Mouse (Mus musculus): ENCODE data around the gene Doxl2. TPM values are rescaled to one million over a fixed set of nuclear protein-coding genes. Genes with fewer than 3 reads are reported as not detected.

The Doxl2 gene
- polyA plus RNA-seq, 1 experiment from 2014 or later = not detected

- WGBS = 76% methylated on average over 1 of the region's 1 CpGs
- Histone ChIP-seq H3K27ac (replicated peaks) (no peak overlapping the region), H3K27me3 (no peaks in the 10 kb centered on the region), H3K4me1 (peaks cover 13% of the 10 kb centered on the region), H3K9me3 (replicated peaks) (no peaks in the 10 kb centered on the region), H3K36me3 (no peaks in the 10 kb centered on the region), H3K9ac (no peak overlapping the region), H3K4me3 (replicated peaks) (no peak overlapping the region), H3K4me2 (replicated peaks) (no peak overlapping the region)
- no peak for ATAC-seq (ENCODE audit: insufficient number of reproducible peaks, low FRiP score, low TSS enrichment, low read depth)
Observed at GRCm38 (mm10) chr6:49009665-49010064, 34.9 kb downstream of the Doxl2 start.

- WGBS = 82% methylated on average over 5 of the region's 5 CpGs
Observed at GRCm38 (mm10) chr6:49011191-49011590, 36.4 kb downstream of the Doxl2 start.

GRCm38 (mm10) chr6:49013023-49013422 is 38.3 kb downstream of the Doxl2 start:
- no peak overlapping the region for H3K4me2 ChIP-seq (replicated peaks)
- no peaks in the 10 kb centered on the region for H3K36me3 ChIP-seq
- no peak overlapping the region for H3K9ac ChIP-seq
- no peaks in the 10 kb centered on the region for H3K27me3 ChIP-seq
- no peak for ATAC-seq (ENCODE audit: insufficient number of reproducible peaks, low FRiP score, low TSS enrichment, low read depth)
- no peak overlapping the region for H3K27ac ChIP-seq (replicated peaks)
- 66% methylated on average over 4 of the region's 4 CpGs for WGBS
- H3K4me1 ChIP-seq = peaks cover 13% of the 10 kb centered on the region
- H3K9me3 ChIP-seq (replicated peaks) = no peaks in the 10 kb centered on the region
- H3K4me3 ChIP-seq (replicated peaks) = no peak overlapping the region

More at GRCm38 (mm10) chr6:49011191-49011590, 36.4 kb downstream of the Doxl2 start:
- Histone ChIP-seq H3K27me3 (no peaks in the 10 kb centered on the region), H3K36me3 (no peaks in the 10 kb centered on the region), H3K9me3 (replicated peaks) (no peaks in the 10 kb centered on the region), H3K9ac (no peak overlapping the region), H3K4me2 (replicated peaks) (no peak overlapping the region), H3K27ac (replicated peaks) (no peak overlapping the region), H3K4me3 (replicated peaks) (no peak overlapping the region), H3K4me1 (peaks cover 13% of the 10 kb centered on the region)
- ATAC-seq (ENCODE audit: insufficient number of reproducible peaks, low FRiP score, low TSS enrichment, low read depth) = no peak

GRCm38 (mm10) chr6:49013458-49013857 is 38.7 kb downstream of the Doxl2 start:
- H3K36me3 ChIP-seq = no peaks in the 10 kb centered on the region
- no peak overlapping the region for H3K4me2 ChIP-seq (replicated peaks)
- H3K4me1 ChIP-seq = peaks cover 9% of the 10 kb centered on the region
- H3K9ac ChIP-seq = no peak overlapping the region
- no peaks in the 10 kb centered on the region for H3K9me3 ChIP-seq (replicated peaks)
- WGBS = 84% methylated on average over 3 of the region's 3 CpGs
- no peak overlapping the region for H3K4me3 ChIP-seq (replicated peaks)
- no peak for ATAC-seq (ENCODE audit: insufficient number of reproducible peaks, low FRiP score, low TSS enrichment, low read depth)
- no peaks in the 10 kb centered on the region for H3K27me3 ChIP-seq
- H3K27ac ChIP-seq (replicated peaks) = no peak overlapping the region

GRCm38 (mm10) chr6:49017150-49017549 is 42.4 kb downstream of the Doxl2 start:
- ATAC-seq (ENCODE audit: insufficient number of reproducible peaks, low FRiP score, low TSS enrichment, low read depth) = no peak
- no peak overlapping the region for H3K9ac ChIP-seq
- no peaks in the 10 kb centered on the region for H3K36me3 ChIP-seq
- H3K27me3 ChIP-seq = no peaks in the 10 kb centered on the region
- H3K27ac ChIP-seq (replicated peaks) = no peak overlapping the region
- H3K4me3 ChIP-seq (replicated peaks) = no peak overlapping the region
- H3K4me1 ChIP-seq = no peaks in the 10 kb centered on the region
- 47% methylated on average over 12 of the region's 12 CpGs for WGBS
- no peak overlapping the region for H3K4me2 ChIP-seq (replicated peaks)
- no peaks in the 10 kb centered on the region for H3K9me3 ChIP-seq (replicated peaks)

GRCm38 (mm10) chr6:49019341-49019740 is 44.6 kb downstream of the Doxl2 start:
- Histone ChIP-seq H3K27me3 (no peaks in the 10 kb centered on the region), H3K4me1 (no peaks in the 10 kb centered on the region)
- 78% methylated on average over 1 of the region's 1 CpGs for WGBS

GRCm38 (mm10) chr6:49021141-49022012 is 46.6 kb downstream of the Doxl2 start:
- Histone ChIP-seq H3K27ac (replicated peaks) (no peak overlapping the region), H3K4me2 (replicated peaks) (no peak overlapping the region), H3K9ac (no peak overlapping the region), H3K4me1 (no peaks in the 10 kb centered on the region), H3K4me3 (replicated peaks) (no peak overlapping the region), H3K36me3 (no peaks in the 10 kb centered on the region), H3K9me3 (replicated peaks) (no peaks in the 10 kb centered on the region), H3K27me3 (no peaks in the 10 kb centered on the region)
- WGBS = 68% methylated on average over 14 of the region's 14 CpGs
- no peak; the same call in 1 of the 2 replicates for ATAC-seq (ENCODE audit: insufficient number of reproducible peaks, low FRiP score, low TSS enrichment, low read depth)

More at GRCm38 (mm10) chr6:49019341-49019740, 44.6 kb downstream of the Doxl2 start:
- H3K4me3 ChIP-seq (replicated peaks) = no peak overlapping the region
- H3K27ac ChIP-seq (replicated peaks) = no peak overlapping the region
- no peak overlapping the region for H3K4me2 ChIP-seq (replicated peaks)
- no peaks in the 10 kb centered on the region for H3K9me3 ChIP-seq (replicated peaks)
- no peak for ATAC-seq (ENCODE audit: insufficient number of reproducible peaks, low FRiP score, low TSS enrichment, low read depth)
- H3K9ac ChIP-seq = no peak overlapping the region
- H3K36me3 ChIP-seq = no peaks in the 10 kb centered on the region

- 78% methylated on average over 2 of the region's 2 CpGs for WGBS
- H3K4me2 ChIP-seq (replicated peaks) = no peak overlapping the region
- ATAC-seq (ENCODE audit: insufficient number of reproducible peaks, low FRiP score, low TSS enrichment, low read depth) = no peak
- no peaks in the 10 kb centered on the region for H3K27me3 ChIP-seq
- no peak overlapping the region for H3K4me3 ChIP-seq (replicated peaks)
- H3K4me1 ChIP-seq = no peaks in the 10 kb centered on the region
- no peak overlapping the region for H3K27ac ChIP-seq (replicated peaks)
- H3K9me3 ChIP-seq (replicated peaks) = no peaks in the 10 kb centered on the region
- H3K9ac ChIP-seq = no peak overlapping the region
- H3K36me3 ChIP-seq = no peaks in the 10 kb centered on the region
Observed at GRCm38 (mm10) chr6:49022384-49022783, 47.6 kb downstream of the Doxl2 start.

- H3K36me3 ChIP-seq = no peaks in the 10 kb centered on the region
- 84% methylated on average over 10 of the region's 10 CpGs for WGBS
- H3K4me2 ChIP-seq (replicated peaks) = no peak overlapping the region
- H3K27me3 ChIP-seq = no peaks in the 10 kb centered on the region
- no peaks in the 10 kb centered on the region for H3K9me3 ChIP-seq (replicated peaks)
- no peak overlapping the region for H3K9ac ChIP-seq
- no peaks in the 10 kb centered on the region for H3K4me1 ChIP-seq
- no peak overlapping the region for H3K4me3 ChIP-seq (replicated peaks)
- H3K27ac ChIP-seq (replicated peaks) = no peak overlapping the region
- ATAC-seq (ENCODE audit: insufficient number of reproducible peaks, low FRiP score, low TSS enrichment, low read depth) = no peak
Observed at GRCm38 (mm10) chr6:49023315-49023714, 48.6 kb downstream of the Doxl2 start.

- Histone ChIP-seq H3K36me3 (no peaks in the 10 kb centered on the region), H3K4me3 (replicated peaks) (no peak overlapping the region), H3K4me2 (replicated peaks) (no peak overlapping the region), H3K9me3 (replicated peaks) (no peaks in the 10 kb centered on the region), H3K9ac (no peak overlapping the region), H3K4me1 (no peaks in the 10 kb centered on the region), H3K27ac (replicated peaks) (no peak overlapping the region), H3K27me3 (no peaks in the 10 kb centered on the region)
- WGBS = 72% methylated on average over 7 of the region's 7 CpGs
- ATAC-seq (ENCODE audit: insufficient number of reproducible peaks, low FRiP score, low TSS enrichment, low read depth) = no peak
Observed at GRCm38 (mm10) chr6:49025290-49025689, 50.5 kb downstream of the Doxl2 start.

GRCm38 (mm10) chr6:49026496-49026895 is 51.7 kb downstream of the Doxl2 start:
- H3K4me3 ChIP-seq (replicated peaks) = no peak overlapping the region
- 88% methylated on average over 5 of the region's 5 CpGs for WGBS
- no peaks in the 10 kb centered on the region for H3K36me3 ChIP-seq
- H3K9me3 ChIP-seq (replicated peaks) = no peaks in the 10 kb centered on the region
- no peak for ATAC-seq (ENCODE audit: insufficient number of reproducible peaks, low FRiP score, low TSS enrichment, low read depth)
- no peaks in the 10 kb centered on the region for H3K27me3 ChIP-seq
- H3K4me1 ChIP-seq = no peaks in the 10 kb centered on the region
- no peak overlapping the region for H3K9ac ChIP-seq
- H3K27ac ChIP-seq (replicated peaks) = no peak overlapping the region
- H3K4me2 ChIP-seq (replicated peaks) = no peak overlapping the region

- Histone ChIP-seq H3K27ac (replicated peaks) (no peak overlapping the region), H3K9me3 (replicated peaks) (no peaks in the 10 kb centered on the region), H3K36me3 (no peaks in the 10 kb centered on the region), H3K4me3 (replicated peaks) (no peak overlapping the region), H3K27me3 (no peaks in the 10 kb centered on the region), H3K4me2 (replicated peaks) (no peak overlapping the region), H3K9ac (no peak overlapping the region), H3K4me1 (no peaks in the 10 kb centered on the region)
- no peak for ATAC-seq (ENCODE audit: insufficient number of reproducible peaks, low FRiP score, low TSS enrichment, low read depth)
- WGBS = 80% methylated on average over 6 of the region's 6 CpGs
Observed at GRCm38 (mm10) chr6:49028019-49028418, 53.3 kb downstream of the Doxl2 start.
